In the genomic region with DNA sequence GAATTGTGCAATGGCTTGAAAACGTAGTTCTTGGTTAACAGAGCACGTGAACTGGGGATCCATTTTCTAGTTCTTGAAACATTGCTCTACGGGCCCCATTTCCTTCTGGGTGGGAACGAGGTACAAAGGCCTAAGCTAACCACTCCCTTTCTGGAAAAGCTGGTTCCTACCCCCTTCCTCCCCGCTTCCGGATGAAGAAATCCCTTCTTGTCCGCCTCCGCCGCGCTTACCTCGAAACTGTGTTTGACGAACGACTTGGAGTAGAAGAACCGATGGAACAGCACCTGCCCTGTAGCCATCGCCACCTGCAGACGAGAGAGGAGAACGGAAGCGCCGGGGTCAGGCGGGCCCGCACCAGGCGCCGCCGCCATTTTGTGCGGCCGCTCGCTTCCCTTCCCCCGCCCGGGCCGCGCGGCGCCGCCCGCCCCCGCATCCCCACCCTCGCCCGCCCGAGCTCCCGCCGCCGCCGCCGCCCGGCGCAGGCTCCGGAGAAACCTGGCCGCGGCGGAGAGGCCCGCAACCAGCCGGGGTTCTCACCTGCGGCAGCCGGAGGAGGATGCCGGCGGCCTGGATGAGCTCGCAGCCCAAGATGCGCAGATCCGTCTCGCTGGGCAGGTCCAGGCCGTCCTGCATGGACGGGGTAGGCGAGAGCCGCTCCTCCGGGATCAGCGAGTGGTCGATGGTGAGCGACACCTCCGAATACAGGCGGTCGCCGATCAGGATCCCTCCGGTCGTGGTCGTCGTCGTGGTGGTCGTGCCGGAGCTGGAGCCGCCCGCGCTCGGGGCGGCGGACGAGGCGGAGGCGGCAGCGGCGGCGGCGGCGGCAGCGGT, we compare ENCODE assay signal across 8 mouse cellular contexts. TPM values are rescaled to one million over a fixed set of nuclear protein-coding genes. Genes with fewer than 3 reads are reported as not detected.
DNase-seq lines count a peak whose midpoint lies in the region; ATAC-seq lines count a peak whose summit lies in the region.

No protein-coding gene starts in this region.

- H3K27ac ChIP-seq in hindbrain, embryonic 10.5 days: peak overlapping the region; percentile 100

- H3K27me3 ChIP-seq in hindbrain, embryonic 10.5 days (ENCODE audit: insufficient read depth, poor library complexity, severe bottlenecking): no peaks in the 10 kb centered on the region

- peaks cover 44% of the 10 kb centered on the region for H3K36me3 ChIP-seq in hindbrain, embryonic 10.5 days

- WGBS in hindbrain, embryonic 10.5 days: under 1% methylated on average over 92 of the region's 94 CpGs

- DNase-seq in Muller cell, postnatal 12 days (ENCODE audit: inconsistent ontology term): peak; percentile 73
- DNase-seq in cerebellum, adult 8-10 months: peak; percentile 55
- peak; percentile 77 for DNase-seq in hindbrain, embryonic 10.5 days (ENCODE audit: low spot score)
- peak; percentile 58 to 61 for DNase-seq in layer of hippocampus, postnatal 10 days (ENCODE audit: low spot score in 2 of 2)
- DNase-seq in lung, postnatal 25 days (ENCODE audit: low spot score): peak; percentile 63
- peak; percentile 82 for DNase-seq in retina, postnatal 1 day
- DNase-seq in thymus, postnatal 4 days: peak; percentile 83

- no peaks in the 10 kb centered on the region for H3K9me3 ChIP-seq in hindbrain, embryonic 10.5 days

- peak overlapping the region; percentile 98 for H3K4me3 ChIP-seq in hindbrain, embryonic 10.5 days

- peaks cover 51% of the 10 kb centered on the region for H3K4me1 ChIP-seq in hindbrain, embryonic 10.5 days (replicated peaks)

- ATAC-seq in frontal cortex, adult (ENCODE audit: low TSS enrichment): peak; percentile 38

RNA-seq across cellular contexts. Expression of gene Ccnl1, which starts 0.6 kb away (rescaled TPM):
- polyA plus RNA-seq in hindbrain, embryonic 10.5 days (2016; fragmentation: Nextera tagmentation; extraction: Ambion mirVana): 84.6 and 104 TPM in 2 replicates
- total RNA-seq in layer of hippocampus, postnatal 10 days (2021): 10 to 100 TPM; 56.7 to 61.8 TPM

Comparison
In these comparisons a context has a peak if more than half of its experiments do, and no peak if none do; other contexts are left out.
1. Peak in every context shown above with its lines: DNase-seq, ATAC-seq, H3K4me3 ChIP-seq and H3K27ac ChIP-seq.